Comparison of ENCODE assay signal across 28 mouse cellular contexts in genomic region chr19:46617361-46617760, GRCm38 (mm10). TPM values are rescaled to one million over a fixed set of nuclear protein-coding genes. Genes with fewer than 3 reads are reported as not detected.
DNase-seq lines count a peak whose midpoint lies in the region; ATAC-seq and TF ChIP-seq lines count a peak whose summit lies in the region.
"Had no signal": no experiment of that assay in that cellular context is flagged by ENCODE, and none has a peak within 500 bp of the region (broad histone marks: within the 10 kb centered on the region; RNA-seq: fewer than 3 reads in every experiment).

No protein-coding gene starts in this region.

- H3K9me3 ChIP-seq in heart, embryonic 14.5 days (ENCODE audit: control insufficient read depth, low read length), result no peaks in the 10 kb centered on the region
- H3K9me3 ChIP-seq in heart, embryonic 11.5 days (replicated peaks; ENCODE audit: control insufficient read depth, low read length), result no peaks in the 10 kb centered on the region
- H3K9me3 ChIP-seq in kidney, embryonic 16.5 days (ENCODE audit: low read length), result no peaks in the 10 kb centered on the region
- H3K9me3 ChIP-seq: embryonic facial prominence, embryonic 13.5 days; kidney, embryonic 15.5 days; limb, embryonic 13.5 days; liver, embryonic 12.5 days; midbrain, embryonic 15.5 days had no signal

- 72% methylated on average over 8 of the region's 8 CpGs for WGBS in heart, embryonic 14.5 days
- 75% methylated on average over 8 of the region's 8 CpGs for WGBS in heart, embryonic 11.5 days (ENCODE audit: insufficient replicate concordance)
- 79% methylated on average over 8 of the region's 8 CpGs for WGBS in kidney, embryonic 16.5 days
- 72% methylated on average over 8 of the region's 8 CpGs for WGBS in lung, adult 2 months

- peak; percentile 16 for DNase-seq in thymus, postnatal 14 days
- no peak for DNase-seq in thymus, postnatal 10 days (ENCODE audit: low spot score in 2 of 2)
- peak; percentile 47 to 53 for DNase-seq in natural killer cell, adult 2 months (ENCODE audit: low spot score in 2 of 2)
- DNase-seq in lung, adult 2 months, result no peak
- DNase-seq: adrenal gland, postnatal 25 days; cerebellum, adult 18-20 months; cerebellum, postnatal 10 days; gastrocnemius, adult 2 months; heart, postnatal 10 days; kidney, adult 18-20 months; kidney, postnatal 4 days; lung, adult 18-20 months; lung, postnatal 10 days; thymus, postnatal 25 days had no signal

- no peak for ATAC-seq in heart, embryonic 14.5 days (ENCODE audit: insufficient number of reproducible peaks, insufficient read depth, low FRiP score, low read depth)
- ATAC-seq in heart, embryonic 11.5 days (replicated peaks; ENCODE audit: insufficient number of reproducible peaks, low FRiP score, low TSS enrichment), result no peak
- ATAC-seq in activated CD4-positive, CD25-positive, alpha-beta regulatory T cell, adult 4 months, result peak; percentile 41
- ATAC-seq in kidney, embryonic 16.5 days (ENCODE audit: low FRiP score, low TSS enrichment), result no peak
- ATAC-seq: forebrain, embryonic 16.5 days; liver, embryonic 12.5 days; midbrain, embryonic 15.5 days; Patski had no signal

- H3K36me3 ChIP-seq in heart, embryonic 14.5 days (ENCODE audit: control insufficient read depth, insufficient read depth, low read length), result peaks cover 13% of the 10 kb centered on the region
- H3K36me3 ChIP-seq in heart, embryonic 11.5 days (ENCODE audit: control insufficient read depth, insufficient read depth, low read length), result no peaks in the 10 kb centered on the region; the same call in 1 of the 2 replicates
- H3K36me3 ChIP-seq in kidney, embryonic 16.5 days (ENCODE audit: insufficient read depth, low read length), result peaks cover 4% of the 10 kb centered on the region; the same call in 1 of the 2 replicates
- H3K36me3 ChIP-seq: midbrain, embryonic 15.5 days had no signal

- H3K27ac ChIP-seq in heart, embryonic 14.5 days (replicated peaks in 1 of 2; ENCODE audit: control insufficient read depth in 1 of 2, insufficient read depth in 1 of 2, low read depth in 2 of 2, low read length in 2 of 2), result peak overlapping the region; percentile 4 to 91; a peak in 2 of 4 replicates
- no peak overlapping the region for H3K27ac ChIP-seq in heart, embryonic 11.5 days (ENCODE audit: low read depth, low read length)
- H3K27ac ChIP-seq in kidney, embryonic 16.5 days (ENCODE audit: low read length), result no peak overlapping the region
- H3K27ac ChIP-seq: embryonic facial prominence, embryonic 13.5 days; limb, embryonic 13.5 days; liver, embryonic 12.5 days; macrophage; midbrain, embryonic 15.5 days had no signal

- H3K27me3 ChIP-seq in heart, embryonic 14.5 days (ENCODE audit: control insufficient read depth, insufficient read depth, low read length), result no peaks in the 10 kb centered on the region
- H3K27me3 ChIP-seq in heart, embryonic 11.5 days (ENCODE audit: control insufficient read depth, insufficient read depth, low read length), result no peaks in the 10 kb centered on the region
- H3K27me3 ChIP-seq in kidney, embryonic 16.5 days (ENCODE audit: insufficient read depth, low read length), result no peaks in the 10 kb centered on the region
- H3K27me3 ChIP-seq: embryonic facial prominence, embryonic 13.5 days; kidney, embryonic 15.5 days; limb, embryonic 13.5 days; liver, embryonic 12.5 days; midbrain, embryonic 15.5 days; Patski had no signal

- no peak for TF ChIP-seq POLR2A in lung, adult 2 months (IDR thresholded peaks at IDR 0.05; ENCODE audit: borderline replicate concordance, extremely low read depth, low read depth, low read length)

- TF ChIP-seq CTCF in lung, adult 2 months (IDR thresholded peaks at IDR 0.05; ENCODE audit: insufficient read depth, low read length), result no peak

- H3K4me1 ChIP-seq in heart, embryonic 14.5 days (ENCODE audit: control insufficient read depth in 2 of 2, insufficient read depth in 2 of 2, low read length in 2 of 2), result peaks cover 57 to 70% of the 10 kb centered on the region in 2 experiments
- H3K4me1 ChIP-seq in heart, embryonic 11.5 days (ENCODE audit: control insufficient read depth, insufficient read depth, low read length), result peaks cover 77% of the 10 kb centered on the region
- peaks cover 58% of the 10 kb centered on the region for H3K4me1 ChIP-seq in kidney, embryonic 16.5 days (ENCODE audit: insufficient read depth, low read length)
- H3K4me1 ChIP-seq in lung, adult 2 months (ENCODE audit: control insufficient read depth, insufficient read depth, low read length), result peaks cover 25% of the 10 kb centered on the region

- H3K4me3 ChIP-seq in heart, embryonic 14.5 days (ENCODE audit: control insufficient read depth in 1 of 2, insufficient read depth in 1 of 2, low read depth in 1 of 2, low read length in 2 of 2), result no peak overlapping the region
- H3K4me3 ChIP-seq in heart, embryonic 11.5 days (ENCODE audit: low read depth, low read length), result no peak overlapping the region
- H3K4me3 ChIP-seq in kidney, embryonic 16.5 days (ENCODE audit: low read length), result no peak overlapping the region
- H3K4me3 ChIP-seq in lung, adult 2 months (replicated peaks; ENCODE audit: extremely low read depth, low read depth, low read length), result no peak overlapping the region
- H3K4me3 ChIP-seq: embryonic facial prominence, embryonic 13.5 days; gastrocnemius, adult 2 months; kidney, embryonic 15.5 days; limb, embryonic 13.5 days; liver, embryonic 12.5 days; midbrain, embryonic 15.5 days had no signal

- H3K4me2 ChIP-seq in heart, embryonic 14.5 days (ENCODE audit: low read length), result no peak overlapping the region
- no peak overlapping the region for H3K4me2 ChIP-seq in heart, embryonic 11.5 days
- no peak overlapping the region for H3K4me2 ChIP-seq in kidney, embryonic 16.5 days (replicated peaks; ENCODE audit: low read depth, low read length)
- H3K4me2 ChIP-seq: embryonic facial prominence, embryonic 13.5 days; kidney, embryonic 15.5 days; limb, embryonic 13.5 days; liver, embryonic 12.5 days; midbrain, embryonic 15.5 days had no signal

- H3K9ac ChIP-seq in heart, embryonic 14.5 days (ENCODE audit: low read length), result no peak overlapping the region
- H3K9ac ChIP-seq in heart, embryonic 11.5 days (ENCODE audit: low read depth, low read length), result no peak overlapping the region
- H3K9ac ChIP-seq in kidney, embryonic 16.5 days (replicated peaks; ENCODE audit: low read length), result no peak overlapping the region
- H3K9ac ChIP-seq: embryonic facial prominence, embryonic 13.5 days; kidney, embryonic 15.5 days; limb, embryonic 13.5 days; liver, embryonic 12.5 days; midbrain, embryonic 15.5 days had no signal

RNA-seq across cellular contexts. Expression of gene Wbp1l, which starts 18.5 kb away (rescaled TPM):
- polyA plus RNA-seq in heart, embryonic 14.5 days (2014; fragmentation: Nextera tagmentation; extraction: Ambion mirVana), result 48.8 and 49.3 TPM in 2 replicates
- 41.5 and 45.9 TPM in 2 replicates for polyA plus RNA-seq in heart, embryonic 11.5 days (2014; fragmentation: Nextera tagmentation; extraction: Ambion mirVana)
- 10 to 100 TPM; 19.7 to 20.0 TPM for polyA plus RNA-seq in activated CD4-positive, CD25-positive, alpha-beta regulatory T cell, adult 4 months (2017; shearing (Covaris generic))
- polyA plus RNA-seq in kidney, embryonic 16.5 days (2015; fragmentation: Nextera tagmentation; extraction: Ambion mirVana), result 53.4 and 54.4 TPM in 2 replicates
- 47.3 and 54.3 TPM in 2 replicates for polyA plus RNA-seq in lung, adult 2 months (2012; rRNA removed)

RNA-seq across cellular contexts. Expression of gene Sfxn2, which starts 44.2 kb away (rescaled TPM):
- polyA plus RNA-seq in heart, embryonic 14.5 days (2014; fragmentation: Nextera tagmentation; extraction: Ambion mirVana), result 8.0 and 8.8 TPM in 2 replicates
- 8.1 and 10.5 TPM in 2 replicates for polyA plus RNA-seq in heart, embryonic 11.5 days (2014; fragmentation: Nextera tagmentation; extraction: Ambion mirVana)
- polyA plus RNA-seq in activated CD4-positive, CD25-positive, alpha-beta regulatory T cell, adult 4 months (2017; shearing (Covaris generic)), result 1 to 10 TPM; 4.3 to 6.9 TPM
- polyA plus RNA-seq in kidney, embryonic 16.5 days (2015; fragmentation: Nextera tagmentation; extraction: Ambion mirVana), result 39.4 and 41.1 TPM in 2 replicates
- polyA plus RNA-seq in lung, adult 2 months (2012; rRNA removed), result 3.8 and 6.5 TPM in 2 replicates

RNA-seq across cellular contexts. Expression of gene Arl3, which starts 44.4 kb away (rescaled TPM):
- polyA plus RNA-seq in heart, embryonic 14.5 days (2014; fragmentation: Nextera tagmentation; extraction: Ambion mirVana), result 54.4 and 72.5 TPM in 2 replicates
- polyA plus RNA-seq in heart, embryonic 11.5 days (2014; fragmentation: Nextera tagmentation; extraction: Ambion mirVana), result 67.5 and 83.5 TPM in 2 replicates
- polyA plus RNA-seq in activated CD4-positive, CD25-positive, alpha-beta regulatory T cell, adult 4 months (2017; shearing (Covaris generic)), result 10 to 100 TPM; 22.1 to 24.5 TPM
- polyA plus RNA-seq in kidney, embryonic 16.5 days (2015; fragmentation: Nextera tagmentation; extraction: Ambion mirVana), result 142 and 148 TPM in 2 replicates
- 21.5 and 27.1 TPM in 2 replicates for polyA plus RNA-seq in lung, adult 2 months (2012; rRNA removed)

RNA-seq across cellular contexts. Expression of gene Cyp17a1, which starts 55.6 kb away (rescaled TPM):
- 1.6 and 1.8 TPM in 2 replicates for polyA plus RNA-seq in heart, embryonic 14.5 days (2014; fragmentation: Nextera tagmentation; extraction: Ambion mirVana)
- polyA plus RNA-seq in heart, embryonic 11.5 days (2014; fragmentation: Nextera tagmentation; extraction: Ambion mirVana), result 0.97 and 1.1 TPM in 2 replicates
- polyA plus RNA-seq in activated CD4-positive, CD25-positive, alpha-beta regulatory T cell, adult 4 months (2017; shearing (Covaris generic)), result not detected
- 7.1 TPM in 1 of 2 replicates, not detected in the other for polyA plus RNA-seq in kidney, embryonic 16.5 days (2015; fragmentation: Nextera tagmentation; extraction: Ambion mirVana)
- polyA plus RNA-seq in lung, adult 2 months (2012; rRNA removed), result 0.06 TPM in 1 of 2 replicates, not detected in the other
- polyA plus RNA-seq: brain, embryonic 14.5 days; embryonic facial prominence, embryonic 13.5 days; forebrain, embryonic 11.5 days; macrophage; midbrain, embryonic 15.5 days; Patski had no signal

Comparison
In these comparisons a context has a peak if more than half of its experiments do, and no peak if none do; other contexts are left out.
1. H3K27ac ChIP-seq: peak in heart, embryonic 14.5 days (2 of 2); none in heart, embryonic 11.5 days (single experiment) and kidney, embryonic 16.5 days (single experiment).
2. DNase-seq: peak in thymus, postnatal 14 days (single experiment) and natural killer cell, adult 2 months (2 of 2); none in thymus, postnatal 10 days (0 of 2) and lung, adult 2 months (single experiment).